Mouse (Mus musculus) E14TG2a.4 (cell line): Measurements from ENCODE around the gene Hscb.

ENCODE experiments used
- CTCF ChIP-seq: conservative IDR thresholded peaks from 2 replicates; pipeline ENCODE4 v1.5.1; 2014; ENCODE audit warnings: low read length
- POU5F1 ChIP-seq: IDR thresholded peaks from 2 replicates; pipeline ENCODE4 v1.6.1; 2014; ENCODE audit warnings: low read length, borderline replicate concordance

- TF ChIP-seq CTCF (no peak; the same call in 1 of the 2 replicates), POU5F1 (no peak)
Measured at GRCm38 (mm10) chr5:110839678-110840365, at the start of gene Hscb, which contains the start of gene Chek2.
